Mouse (Mus musculus) liver, postnatal 0 days (tissue): ENCODE results near the gene Uvrag.

ENCODE experiments used
- CTCF ChIP-seq: sonication (generic); IDR thresholded peaks from 2 replicates; pipeline ENCODE4 v1.5.1; 2016; ENCODE audit warnings: antibody characterized with exemption, low read depth
- EP300 ChIP-seq: IDR thresholded peaks from 2 replicates; pipeline ENCODE4 v1.6.1; 2016; ENCODE audit warnings: antibody characterized with exemption, low read depth, mild to moderate bottlenecking

DNA sequence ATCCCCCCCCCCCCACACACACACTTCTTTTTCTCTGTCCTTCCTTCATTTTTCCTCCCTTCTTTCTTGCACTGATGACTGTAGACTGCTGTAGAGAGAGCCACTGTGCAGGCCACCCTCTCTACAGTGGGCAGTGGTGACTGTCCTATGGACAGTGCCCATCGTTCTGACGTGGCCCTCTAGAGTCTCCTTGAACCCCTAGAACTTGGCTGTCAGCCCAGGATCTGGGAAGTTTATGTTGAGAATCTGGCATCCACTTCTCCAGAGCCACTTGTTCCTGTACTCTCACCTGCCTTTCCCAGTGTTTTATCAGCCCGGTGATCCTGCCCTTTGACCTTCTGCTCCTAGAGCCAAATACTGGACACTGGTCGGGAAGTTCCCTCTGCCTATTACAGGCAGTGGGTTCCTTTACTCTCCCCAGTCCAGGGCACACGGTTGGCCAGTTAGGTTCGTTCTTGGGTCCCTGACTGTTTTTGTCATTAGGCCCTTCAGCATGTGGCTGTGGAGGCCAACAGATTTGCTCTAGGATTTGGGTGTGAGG lies 266.5 kb downstream of the Uvrag start:
- TF ChIP-seq CTCF: no peak
- TF ChIP-seq EP300: no peak
